Mouse (Mus musculus): ENCODE data around the gene Bub1b.

- TF ChIP-seq CTCF (IDR thresholded peaks at IDR 0.05) (no peak), EP300 (IDR thresholded peaks at IDR 0.05) (no peak)
Measured at GRCm38 (mm10) chr2:118667181-118667580, 69.2 kb downstream of the Bub1b start.

Measured in lung, postnatal 0 days (tissue).